Mouse (Mus musculus) fat pad, adult 2 months (tissue): ENCODE results near the gene Slc22a27.
"Not testable (repeated sequence)": the region's sequence is repeated elsewhere in the genome, so short reads cannot be mapped to it uniquely, and the experiment has no call there.

Experiments used
- DNase-seq: peaks from one replicate; pipeline ENCODE4 v3.0.0-alpha.2; 2011; ENCODE audit warnings: low read depth, low spot score; ENCODE audit errors: extremely low read depth

Slc22a27 gene

DNA sequence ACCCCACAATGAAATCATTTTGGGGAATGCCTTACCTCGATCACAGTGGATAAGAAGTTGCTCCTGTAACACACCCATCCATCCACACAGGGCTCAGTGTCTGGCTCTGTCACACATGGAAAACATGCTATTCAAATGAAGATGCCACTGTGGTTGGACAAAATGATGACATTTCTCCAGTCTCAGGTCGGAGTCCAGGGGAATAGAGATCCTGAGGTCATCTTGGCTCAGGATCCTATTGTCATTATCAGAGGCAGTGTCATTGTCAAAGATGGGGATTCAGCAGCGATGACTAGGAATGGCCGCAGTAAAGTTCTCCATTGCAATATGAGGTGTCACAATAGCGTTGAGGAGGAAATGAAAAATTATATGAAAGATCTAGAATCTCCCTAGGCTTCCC lies at the start of gene Slc22a27:
Slc22a27 (minus strand) TSS at position 101 of the 400 bp plus-strand sequence.
- not testable (repeated sequence) for DNase-seq

DNA sequence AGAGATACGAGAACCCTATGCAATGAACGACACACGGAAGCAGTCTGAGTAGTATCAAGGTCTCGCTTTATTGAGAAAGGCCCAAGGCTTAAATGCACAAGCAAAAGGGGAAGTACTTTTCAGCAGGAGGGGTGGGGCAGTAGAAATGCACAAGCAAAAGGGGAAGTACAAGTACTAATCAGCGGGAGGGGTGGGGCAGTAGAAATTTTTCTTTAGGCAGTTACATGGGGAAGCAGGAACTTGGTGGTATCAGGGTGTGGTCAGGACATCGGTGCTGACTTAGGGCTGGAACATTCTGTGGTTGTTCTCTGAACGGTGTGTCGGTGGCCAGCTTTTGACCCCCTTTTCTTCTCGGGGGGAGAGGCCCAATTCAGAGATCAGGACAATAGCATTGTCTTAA lies 45.8 kb upstream of the Slc22a27 start:
- not testable (repeated sequence) for DNase-seq

DNA sequence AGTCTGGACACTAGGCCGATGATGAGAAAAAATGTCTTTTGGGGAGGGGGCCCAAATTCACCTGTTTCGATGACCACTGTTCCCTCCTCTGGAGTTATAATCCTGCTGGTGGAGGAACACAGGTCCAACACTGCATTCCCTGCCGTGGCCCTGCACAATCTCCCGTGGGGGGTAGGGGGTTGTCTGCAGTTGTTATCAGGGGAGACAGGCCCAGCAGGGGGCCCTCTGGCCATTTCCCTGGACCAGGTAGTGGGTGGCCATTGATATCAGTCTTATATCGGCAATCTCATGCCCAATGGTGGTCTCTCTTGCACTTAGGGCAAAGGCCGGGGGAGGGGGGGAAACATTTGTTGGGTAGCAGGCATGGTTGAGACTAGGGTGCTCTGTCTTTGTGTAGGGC lies 43.3 kb upstream of the Slc22a27 start:
- DNase-seq, result not testable (repeated sequence)

DNA sequence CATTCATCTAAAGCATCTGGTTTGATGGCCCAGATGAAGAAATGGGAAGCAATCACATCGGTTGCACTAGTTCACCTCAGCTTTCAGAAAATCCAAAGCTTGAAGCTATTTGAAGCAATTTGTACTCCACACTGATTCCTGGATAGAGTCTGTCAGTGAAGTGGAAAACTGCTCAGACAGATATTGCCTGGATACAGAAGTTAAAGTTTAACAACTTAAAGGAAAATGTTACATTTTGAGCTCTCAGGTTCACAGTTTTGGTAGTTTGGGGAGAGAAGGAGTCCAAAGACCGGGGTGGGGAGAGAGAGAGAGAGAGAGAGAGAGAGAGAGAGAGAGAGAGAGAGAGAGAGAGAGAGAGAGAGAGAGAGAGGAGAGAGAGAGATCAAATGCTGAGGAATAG lies 2.9 kb upstream of the Slc22a27 start:
- no peak for DNase-seq

DNA sequence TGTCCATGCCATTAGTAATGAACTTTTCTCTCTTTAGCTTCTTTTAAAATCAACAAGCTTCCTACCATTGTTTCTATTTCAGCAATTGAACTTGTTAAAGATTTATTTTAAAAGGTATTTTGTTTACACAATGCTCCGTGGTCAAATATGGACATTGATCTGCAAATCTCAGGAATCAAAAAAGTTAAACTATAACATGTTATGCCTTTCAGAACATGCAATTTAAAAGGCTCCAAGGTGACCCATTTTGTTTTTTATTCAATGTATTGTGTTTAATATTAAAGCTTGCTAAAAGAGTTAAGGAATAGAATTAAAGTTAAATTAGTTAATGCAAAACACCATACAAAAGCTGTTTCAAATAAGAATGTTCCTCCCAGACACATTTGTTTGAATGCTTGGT lies 723 bp upstream of the Slc22a27 start:
- not testable (repeated sequence) for DNase-seq

DNA sequence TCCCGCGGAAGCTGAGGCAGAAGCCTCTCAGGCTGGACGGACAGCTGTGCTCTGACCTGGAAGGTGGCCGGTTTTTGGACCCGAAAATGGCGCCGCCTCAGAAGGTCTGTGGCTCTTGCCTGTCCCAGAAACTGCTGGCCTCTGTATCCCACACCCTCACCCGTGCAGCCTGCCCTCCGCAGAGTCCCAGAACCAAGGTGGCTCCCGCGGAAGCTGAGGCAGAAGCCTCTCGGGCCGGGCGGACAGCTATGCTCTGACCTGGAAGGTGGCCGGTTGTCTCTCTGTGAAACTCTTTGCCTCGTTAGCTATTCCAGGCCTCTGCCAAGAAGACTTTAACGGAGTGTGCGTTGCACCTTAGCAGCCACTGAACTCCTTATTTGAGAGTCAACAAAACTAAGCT lies 26.4 kb downstream of the Slc22a27 start:
- DNase-seq, result not testable (repeated sequence)

DNA sequence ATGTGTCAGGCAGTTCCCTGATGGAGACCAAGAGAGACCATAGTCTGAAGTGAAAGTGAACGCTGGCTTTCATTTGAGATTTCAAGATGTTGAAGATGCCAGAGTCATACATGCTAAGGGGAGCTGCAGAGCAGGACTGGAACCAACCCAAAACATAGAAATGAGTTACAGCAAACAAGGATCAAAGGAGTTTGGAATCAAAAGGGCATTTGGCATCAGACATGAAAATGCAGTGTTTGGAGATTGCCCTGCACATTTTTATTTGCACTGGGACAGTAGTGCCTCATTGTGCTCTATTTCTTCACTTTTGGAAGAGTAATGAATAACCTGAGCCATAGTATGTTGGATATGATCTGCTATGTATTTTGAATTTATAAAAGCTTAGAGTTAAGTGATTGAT lies 89.2 kb downstream of the Slc22a27 start:
- DNase-seq, result no peak

DNA sequence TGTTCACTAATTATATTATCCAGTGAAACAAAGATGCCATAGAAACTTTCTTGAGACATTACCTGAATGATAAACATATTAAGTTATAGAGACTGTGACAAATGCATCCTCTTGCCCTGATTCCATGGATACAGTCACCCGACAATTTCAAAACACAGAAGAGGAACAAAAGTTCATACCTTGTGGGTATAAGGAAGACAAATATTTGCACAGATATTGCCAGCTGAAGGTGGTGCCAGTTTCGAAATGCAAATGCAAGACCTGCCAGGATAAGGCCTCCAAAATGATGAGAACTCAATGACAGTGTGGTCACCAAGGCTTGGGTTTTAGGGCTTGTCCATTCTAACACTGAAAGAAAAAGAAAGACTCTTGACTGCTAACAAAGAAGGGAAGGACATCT lies 136.0 kb downstream of the Slc22a27 start:
- DNase-seq, result no peak
